Mouse (Mus musculus) R1 (cell line): ENCODE results near the gene Arhgef33.
"Not testable (repeated sequence)": the region's sequence is repeated elsewhere in the genome, so short reads cannot be mapped to it uniquely, and the experiment has no call there.

Experiments used
- DNase-seq: peaks from one replicate; pipeline ENCODE4 v3.0.0-alpha.2; 2018; ENCODE audit warnings: low read depth, low spot score

The Arhgef33 gene

DNA sequence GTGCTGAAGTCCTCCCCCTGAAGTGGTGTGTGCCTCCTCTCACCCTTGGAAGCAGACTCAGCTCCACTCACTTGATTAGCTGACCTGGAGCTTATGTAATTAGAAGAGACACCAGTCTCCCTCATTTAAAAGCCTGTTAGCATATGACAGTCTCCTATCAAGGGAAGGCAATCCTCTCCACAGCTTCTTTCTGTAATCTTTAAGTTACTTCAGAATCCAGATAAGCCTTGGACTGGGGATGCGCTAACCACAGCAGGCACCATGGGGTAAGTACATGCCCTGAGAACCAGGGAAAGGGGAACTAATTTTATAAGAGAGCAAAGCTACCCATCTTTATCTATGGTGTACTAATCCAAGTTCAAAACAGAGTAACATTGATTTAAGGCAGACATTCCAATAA, at the start of gene Arhgef33:
Arhgef33 (plus strand) TSS at position 157 of the 400 bp plus-strand sequence.
- DNase-seq, result no peak

DNA sequence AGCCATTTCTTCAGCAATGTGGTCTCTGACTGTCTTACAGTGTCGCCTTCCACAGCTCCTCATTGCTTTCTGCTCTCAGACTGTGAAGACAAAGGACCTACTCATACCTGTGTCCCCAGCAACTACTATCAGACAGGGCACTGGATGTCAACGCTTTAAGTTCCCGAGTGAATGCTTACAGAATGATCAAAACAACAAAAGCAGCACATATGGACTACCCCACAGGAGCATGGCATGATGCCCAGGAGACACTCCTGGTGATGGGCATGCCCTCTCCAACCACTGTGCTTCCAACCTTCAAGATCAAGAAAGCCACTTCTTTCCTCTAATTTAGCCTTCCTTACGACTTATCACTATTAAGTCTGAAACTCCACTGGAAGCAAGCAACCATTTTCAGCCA, 40.1 kb upstream of the Arhgef33 start:
- no peak for DNase-seq

DNA sequence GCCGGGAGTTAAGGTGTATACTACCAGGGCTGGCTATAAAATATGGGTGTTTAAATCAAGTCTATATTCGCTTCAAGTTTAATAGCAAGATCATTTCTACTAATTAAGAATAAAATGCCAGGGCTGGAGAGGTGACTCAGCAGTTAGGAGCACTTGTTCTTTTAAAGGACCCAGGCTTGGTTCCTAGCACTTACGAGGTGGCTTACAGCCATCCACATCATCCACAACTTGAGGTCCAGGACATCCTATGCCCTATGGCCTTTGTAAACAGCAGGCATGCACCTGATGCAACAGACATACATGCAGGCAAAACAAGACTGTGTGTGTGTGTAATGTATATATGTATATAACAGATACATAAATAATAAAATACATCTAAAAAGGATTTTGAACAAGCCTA, 39.1 kb upstream of the Arhgef33 start:
- DNase-seq, result no peak

DNA sequence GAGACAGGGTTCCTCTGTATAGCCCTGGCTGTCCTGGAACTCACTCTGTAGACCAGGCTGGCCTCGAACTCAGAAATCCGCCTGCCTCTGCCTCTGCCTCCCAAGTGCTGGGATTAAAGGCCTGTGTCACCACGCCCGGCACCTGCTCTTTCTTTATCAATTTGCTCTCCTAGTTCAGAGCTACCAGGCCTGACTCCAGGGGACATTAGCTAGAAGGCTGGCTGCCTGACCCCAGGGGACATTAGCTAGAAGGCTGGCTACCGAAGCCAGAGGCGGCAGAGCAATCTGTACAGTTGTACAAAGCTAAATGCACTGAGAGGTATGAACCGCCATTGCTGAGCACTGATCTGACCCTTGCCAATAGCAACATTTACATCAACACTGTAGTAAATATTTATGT, 36.6 kb upstream of the Arhgef33 start:
- DNase-seq, result not testable (repeated sequence)

- no peak for DNase-seq
These were observed 29.0 kb upstream of the Arhgef33 start for GRCm38 (mm10) chr17:80278255-80278654.

- DNase-seq, result no peak
These were observed 27.7 kb upstream of the Arhgef33 start for GRCm38 (mm10) chr17:80279340-80280070.

GRCm38 (mm10) chr17:80284446-80284845, 22.8 kb upstream of the Arhgef33 start:
- DNase-seq, result no peak

DNA sequence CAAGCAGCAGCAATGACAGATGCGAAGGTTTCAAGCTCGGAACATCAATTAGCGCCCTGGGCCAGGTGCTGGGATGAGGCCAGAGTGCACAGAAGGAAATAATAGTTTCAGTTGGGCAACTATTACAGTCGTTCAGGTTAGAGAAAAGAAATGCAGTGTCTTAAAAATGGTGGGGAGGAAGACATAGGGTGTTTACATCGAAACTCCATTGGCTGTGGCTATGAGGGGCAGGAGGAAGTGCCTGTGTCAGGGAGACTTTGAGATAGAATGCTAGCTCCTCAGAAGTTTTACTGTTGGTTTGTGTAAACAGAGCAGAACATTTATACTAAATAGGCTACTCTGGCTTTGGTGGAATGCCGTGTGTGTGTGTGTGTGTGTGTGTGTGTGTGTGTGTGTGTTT, 19.2 kb upstream of the Arhgef33 start:
- no peak for DNase-seq

DNA sequence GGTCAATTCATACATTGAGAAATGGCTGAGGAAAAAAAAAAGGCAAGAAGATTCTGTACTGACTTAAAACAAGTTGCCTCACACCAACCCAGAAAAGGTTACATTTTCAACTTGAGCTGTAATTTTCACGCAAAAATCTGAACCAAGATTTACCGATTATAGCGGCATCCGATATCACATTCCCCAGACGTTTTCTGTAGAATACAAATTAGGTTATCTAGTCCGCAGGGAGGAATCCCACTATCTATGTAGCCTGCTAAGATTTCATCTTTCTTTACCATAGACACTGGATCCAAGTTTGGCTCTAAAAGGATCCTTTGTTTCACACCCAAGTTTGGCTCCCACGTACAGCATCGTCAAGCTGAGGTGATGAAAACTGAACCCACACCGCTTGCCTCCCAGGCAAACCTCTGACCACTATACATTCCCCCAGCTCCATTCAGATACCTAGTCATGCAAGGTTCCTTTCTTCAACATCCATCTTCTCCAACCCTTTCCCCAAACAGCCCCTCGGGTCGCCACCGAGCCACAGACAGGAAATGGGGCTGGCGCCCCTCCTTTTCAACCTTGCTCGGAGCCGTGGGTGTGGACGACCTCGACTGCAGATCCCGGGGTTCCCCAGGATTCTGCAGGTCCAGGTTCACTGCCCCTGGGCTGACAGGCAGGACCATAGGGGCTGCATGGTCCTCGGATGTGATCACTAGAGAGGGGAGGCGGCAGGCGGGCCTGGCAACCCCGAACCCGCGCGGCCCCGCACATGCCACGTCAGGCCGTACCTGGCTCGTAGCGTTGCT, 17.7 kb upstream of the Arhgef33 start:
- no peak for DNase-seq

- DNase-seq, result peak; percentile 99
These were observed 17.0 kb upstream of the Arhgef33 start, which contains the start of the genes Morn2 and Dhx57 for GRCm38 (mm10) chr17:80290074-80290657. Gene Morn2 (plus strand): TSS chr17:80290203. Gene Dhx57 (minus strand): TSS chr17:80290476.

DNA sequence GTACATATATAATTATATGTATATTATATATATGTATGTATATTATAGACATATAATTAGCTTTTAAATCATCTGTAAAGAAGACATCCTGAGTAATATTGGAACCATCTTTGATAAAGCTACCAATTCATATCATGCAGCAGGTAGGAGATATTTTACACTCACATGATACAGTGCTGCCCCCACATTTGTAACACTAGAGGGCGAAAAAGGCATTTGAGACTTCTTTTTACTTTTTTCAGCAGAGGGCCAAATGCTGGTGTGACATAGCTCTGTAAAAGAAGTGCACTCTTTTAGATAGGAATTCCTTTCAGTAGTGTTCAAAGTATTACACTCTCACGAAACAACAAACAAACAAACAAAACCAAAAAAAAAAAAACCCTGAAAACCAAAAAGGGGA, 16.1 kb upstream of the Arhgef33 start:
- peak; percentile 62 for DNase-seq

DNA sequence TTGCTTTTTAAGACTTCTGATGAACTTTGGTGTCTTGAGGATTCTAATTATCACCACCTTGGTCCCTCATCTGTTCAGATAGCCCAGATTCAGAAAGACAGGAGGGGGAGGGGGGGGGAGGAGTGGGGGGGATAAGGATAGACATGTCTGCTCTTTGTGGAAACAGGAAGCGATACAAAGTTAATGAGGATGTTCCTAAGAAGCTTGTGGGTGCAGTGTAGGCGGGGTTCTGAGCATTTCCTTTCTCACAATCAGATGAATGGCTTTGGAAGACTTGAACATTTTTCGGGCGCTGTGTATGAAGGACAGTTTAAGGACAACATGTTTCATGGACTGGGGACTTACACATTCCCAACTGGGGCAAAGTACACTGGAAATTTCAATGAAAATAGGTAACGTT, 11.9 kb upstream of the Arhgef33 start:
- DNase-seq, result no peak

DNA sequence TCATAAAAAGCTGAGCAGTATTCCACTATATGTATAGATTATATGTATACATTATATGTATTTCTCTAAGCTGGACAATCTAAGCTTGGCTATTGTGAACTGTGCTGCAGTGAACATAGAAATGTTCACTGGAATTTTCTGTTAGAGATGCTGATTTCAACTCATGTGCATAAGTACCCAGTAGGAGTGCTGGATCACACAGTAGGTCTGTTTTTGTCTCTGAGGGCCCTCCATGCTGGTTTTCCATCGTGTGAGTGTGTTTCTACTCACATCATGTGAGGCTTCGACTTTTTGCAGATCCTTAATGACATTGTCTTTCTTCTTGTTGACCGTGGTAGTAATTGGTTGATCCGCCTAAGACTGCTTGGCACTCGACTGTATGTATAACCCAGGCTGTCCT, 8.4 kb upstream of the Arhgef33 start:
- no peak for DNase-seq

DNA sequence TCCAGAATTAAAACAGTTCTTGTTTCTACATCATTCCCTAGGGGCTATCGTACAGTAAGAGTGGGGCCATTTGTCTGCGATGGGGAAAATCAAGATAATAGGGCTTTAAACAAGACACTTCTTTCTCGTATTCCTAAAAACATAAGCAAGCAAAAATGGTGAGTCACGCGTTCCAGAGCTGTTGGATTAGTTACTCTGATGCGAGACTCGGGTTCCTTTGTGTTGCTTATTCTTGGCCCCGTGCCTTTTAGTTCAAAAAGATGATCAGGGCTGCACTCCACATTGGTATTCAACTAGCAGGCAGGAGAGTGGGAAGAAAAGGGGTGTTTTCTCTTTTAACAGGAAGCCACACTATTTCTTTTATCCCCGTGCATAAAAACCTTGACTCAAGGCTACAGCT, 4.6 kb downstream of the Arhgef33 start:
- peak; percentile 18 for DNase-seq

GRCm38 (mm10) chr17:80312405-80312804, 5.2 kb downstream of the Arhgef33 start:
- DNase-seq, result no peak

- no peak for DNase-seq
These were observed 15.0 kb downstream of the Arhgef33 start for GRCm38 (mm10) chr17:80322228-80322627.

GRCm38 (mm10) chr17:80323015-80323414, 15.8 kb downstream of the Arhgef33 start:
- DNase-seq, result no peak

DNA sequence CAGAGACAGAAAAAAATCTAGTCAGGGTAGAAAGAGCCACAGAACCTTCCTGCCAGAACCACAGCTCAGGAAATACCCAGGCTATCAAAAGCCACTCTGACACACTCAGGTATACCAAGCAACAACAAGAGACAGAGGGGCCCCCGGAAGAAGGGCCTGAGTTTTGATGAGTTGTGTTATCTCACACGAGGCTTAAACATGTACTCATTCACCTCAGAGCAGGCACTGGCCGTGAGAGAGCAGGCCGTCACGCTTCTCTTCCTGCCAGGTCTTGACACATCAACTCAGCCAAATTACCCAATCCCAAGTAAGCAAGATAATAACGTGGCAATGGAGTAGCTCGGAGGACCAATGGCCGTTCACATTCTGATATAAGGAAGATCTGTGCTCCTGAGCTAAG, 16.5 kb downstream of the Arhgef33 start:
- no peak for DNase-seq

GRCm38 (mm10) chr17:80324521-80324920, 17.3 kb downstream of the Arhgef33 start:
- no peak for DNase-seq

DNA sequence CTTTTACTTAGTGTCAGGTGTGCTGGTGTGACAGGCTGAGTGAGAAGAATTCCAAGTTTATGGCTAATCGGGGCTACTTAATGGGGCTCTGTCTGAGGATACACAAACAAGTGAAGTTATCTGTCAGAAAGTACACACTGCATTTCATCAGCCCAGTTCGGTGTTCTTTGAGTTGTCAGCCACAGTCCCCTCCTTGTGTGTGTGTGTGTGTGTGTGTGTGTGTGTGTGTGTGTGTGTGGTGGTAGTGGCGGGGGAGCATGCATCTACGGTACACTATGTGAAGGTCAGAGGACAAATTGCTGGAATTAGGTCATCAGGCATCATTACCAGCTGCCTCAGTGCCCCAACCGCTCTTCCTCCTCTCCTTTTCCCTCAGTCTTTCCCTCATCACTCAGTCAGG, 18.2 kb downstream of the Arhgef33 start:
- no peak for DNase-seq

GRCm38 (mm10) chr17:80326431-80326830, 19.2 kb downstream of the Arhgef33 start:
- DNase-seq, result no peak

- peak; percentile 31 for DNase-seq
These were observed 25.2 kb downstream of the Arhgef33 start for GRCm38 (mm10) chr17:80332386-80332785.
